Mouse (Mus musculus) limb, embryonic 15.5 days (tissue): ENCODE measurements at regions not wholly inside any gene's neighbourhood (a gene's known extent, or its start where the extent isn't known, plus 50 kb on each side); places are given as distances from the start of the nearest gene placed in this dataset.

ENCODE experiments used
- ATAC-seq: fragments of 200-750 bp; cut with Nextera tagmentation; 2 replicates; pipeline ENCODE4 v1.8.0; 2017; ENCODE audit warnings: low read depth, moderate TSS enrichment; ENCODE audit not compliant: insufficient number of reproducible peaks, low FRiP score, low TSS enrichment
- H3K27ac ChIP-seq: fragments of 300-500 bp; sonication (generic); 2 replicates; pipeline ENCODE4 v1.5.1; 2015; ENCODE audit warnings: moderate library complexity, mild to moderate bottlenecking, inconsistent platforms
- H3K27me3 ChIP-seq: fragments of 300-500 bp; sonication (generic); 2 replicates; pipeline ENCODE4 v1.6.1; 2015; ENCODE audit warnings: inconsistent platforms
- H3K36me3 ChIP-seq: fragments of 300-500 bp; sonication (generic); 2 replicates; pipeline ENCODE4 v1.6.1; 2015; ENCODE audit warnings: inconsistent platforms
- H3K4me1 ChIP-seq: fragments of 300-500 bp; sonication (generic); 2 replicates; pipeline ENCODE4 v1.6.1; 2015; ENCODE audit warnings: inconsistent platforms
- H3K4me2 ChIP-seq: fragments of 300-500 bp; sonication (generic); 2 replicates; pipeline ENCODE4 v1.6.1; 2015; ENCODE audit warnings: mild to moderate bottlenecking, inconsistent platforms
- H3K4me3 ChIP-seq: fragments of 300-500 bp; sonication (generic); 2 replicates; pipeline ENCODE4 v1.5.1; 2015; ENCODE audit warnings: mild to moderate bottlenecking, inconsistent platforms
- H3K9ac ChIP-seq: fragments of 300-500 bp; sonication (generic); 2 replicates; pipeline ENCODE4 v1.6.1; 2015; ENCODE audit warnings: inconsistent platforms
- H3K9me3 ChIP-seq: fragments of 300-500 bp; sonication (generic); 2 replicates; pipeline ENCODE4 v1.6.1; 2016; ENCODE audit warnings: inconsistent platforms
- WGBS: fragments of 180-500 bp; shearing (Covaris S2); methylation state at CpG from one replicate; pipeline ENCODE4 v1.1.7; 2015; 5-methylcytosine and 5-hydroxymethylcytosine counted together

DNA sequence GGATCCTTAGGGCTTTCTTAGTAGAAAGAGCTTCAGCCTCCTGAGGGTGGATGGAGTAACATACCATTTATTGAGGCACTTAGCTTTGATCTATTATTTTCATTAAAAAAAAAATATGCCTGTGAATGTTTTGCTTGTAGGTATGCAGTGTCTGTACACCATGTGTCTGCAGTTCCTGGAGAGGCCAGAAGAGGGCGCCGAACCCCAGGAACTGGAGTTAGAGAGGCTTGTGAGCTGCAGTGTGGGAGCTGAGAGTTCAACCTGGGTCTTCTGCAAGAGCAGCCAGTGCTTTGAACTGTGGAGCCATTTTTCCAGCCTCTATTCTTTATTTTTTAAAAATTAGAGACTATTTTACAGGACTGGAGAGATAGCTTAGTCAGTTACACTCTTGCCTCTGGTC, 83.2 kb downstream of the Syf2 start:
- no peak overlapping the region for H3K4me2 ChIP-seq
- H3K36me3 ChIP-seq: no peaks in the 10 kb centered on the region
- WGBS: 60% methylated on average over 2 of the region's 2 CpGs
- H3K27me3 ChIP-seq: peaks cover 19% of the 10 kb centered on the region; the same call in 1 of the 2 replicates
- no peak overlapping the region for H3K9ac ChIP-seq
- no peak overlapping the region for H3K4me3 ChIP-seq
- no peaks in the 10 kb centered on the region for H3K9me3 ChIP-seq
- peaks cover 16% of the 10 kb centered on the region for H3K4me1 ChIP-seq
- ATAC-seq: no peak
- H3K27ac ChIP-seq: no peak overlapping the region

DNA sequence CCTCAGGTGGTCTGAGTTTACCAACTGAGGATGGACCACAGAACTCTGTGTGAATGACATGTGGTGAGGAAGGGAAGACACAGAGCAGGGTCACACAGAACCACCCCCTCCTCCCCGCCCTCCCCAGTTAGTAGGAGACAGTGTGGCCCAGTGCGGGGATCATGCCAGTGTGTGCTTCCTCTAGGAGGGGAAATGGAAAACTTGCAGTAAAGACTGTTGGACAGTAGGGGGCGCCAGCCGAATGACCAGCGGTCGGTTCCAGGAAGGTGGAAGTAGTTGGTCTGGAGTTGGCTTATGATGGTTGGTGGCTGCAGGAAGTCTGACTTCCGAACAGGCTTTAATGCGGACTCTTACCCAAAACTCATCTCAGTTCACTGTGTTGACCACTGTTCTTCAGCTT, 87.3 kb downstream of the Syf2 start:
- H3K9me3 ChIP-seq: no peaks in the 10 kb centered on the region
- H3K36me3 ChIP-seq: no peaks in the 10 kb centered on the region
- H3K4me3 ChIP-seq: no peak overlapping the region
- WGBS: 24% methylated on average over 8 of the region's 8 CpGs
- no peak for ATAC-seq
- H3K4me1 ChIP-seq: peaks cover 3% of the 10 kb centered on the region
- no peak overlapping the region for H3K9ac ChIP-seq
- H3K4me2 ChIP-seq: no peak overlapping the region
- peaks cover 28% of the 10 kb centered on the region for H3K27me3 ChIP-seq
- H3K27ac ChIP-seq: no peak overlapping the region

DNA sequence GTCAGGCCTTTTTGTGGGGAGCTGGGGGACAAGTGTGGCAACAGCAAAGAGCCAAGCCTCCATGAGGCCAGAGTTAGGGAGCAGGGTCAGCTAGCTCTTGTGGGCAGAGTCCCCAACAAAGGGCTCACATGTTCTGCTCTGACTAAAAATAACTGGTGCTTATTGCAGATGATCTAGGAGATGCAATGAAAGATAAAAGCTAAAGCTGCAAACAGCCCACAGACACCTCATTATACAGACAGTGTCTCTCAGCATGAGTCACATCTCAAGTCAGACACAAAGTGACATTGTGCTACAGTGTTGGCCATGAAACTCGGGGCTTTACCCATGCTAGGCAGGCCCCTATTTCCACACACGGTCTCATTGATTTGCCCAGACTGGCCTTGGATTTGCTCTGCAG, 88.4 kb downstream of the Syf2 start:
- no peak for ATAC-seq
- H3K9me3 ChIP-seq: no peaks in the 10 kb centered on the region
- H3K4me3 ChIP-seq: no peak overlapping the region
- no peak overlapping the region for H3K9ac ChIP-seq
- WGBS: 64% methylated on average over 2 of the region's 2 CpGs
- H3K27ac ChIP-seq: no peak overlapping the region
- H3K4me1 ChIP-seq: no peaks in the 10 kb centered on the region
- peaks cover 31% of the 10 kb centered on the region for H3K27me3 ChIP-seq
- no peaks in the 10 kb centered on the region for H3K36me3 ChIP-seq
- H3K4me2 ChIP-seq: no peak overlapping the region

DNA sequence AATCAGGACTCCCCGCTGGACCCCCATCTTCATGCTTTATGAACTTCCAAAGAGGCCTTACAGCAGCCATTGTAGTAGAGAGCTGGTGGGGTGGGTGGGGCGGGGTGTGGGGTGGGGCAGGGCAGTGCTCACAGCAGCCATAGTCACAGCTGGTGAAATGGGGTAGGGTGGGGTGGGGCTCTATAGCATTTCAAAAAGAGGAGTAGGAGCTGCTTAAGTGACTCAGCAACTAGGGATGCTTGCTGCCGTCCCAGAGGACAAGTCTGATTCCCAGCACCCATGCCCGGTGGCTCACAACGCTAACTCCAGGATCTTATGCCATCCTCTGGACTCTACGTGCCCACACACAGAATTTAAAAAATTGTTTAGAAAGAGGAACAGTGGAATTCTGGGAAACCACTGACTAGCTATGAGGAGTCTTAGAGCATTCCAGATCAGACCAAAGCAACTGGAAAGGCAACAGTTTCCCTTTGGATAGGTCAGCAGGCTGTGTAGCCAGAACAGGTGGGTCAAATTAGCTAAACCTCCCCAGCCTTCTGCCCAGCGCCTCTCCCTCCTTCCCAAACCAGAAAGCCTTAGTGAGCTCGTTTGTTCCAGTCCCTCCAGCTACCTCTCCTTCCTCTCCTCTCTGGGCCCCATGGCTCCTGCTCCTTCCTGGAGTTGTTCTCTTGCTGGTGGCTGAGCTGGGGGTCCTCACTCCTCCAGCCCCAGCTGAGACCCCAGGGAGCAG, 89.7 kb downstream of the Syf2 start:
- peaks cover 35% of the 10 kb centered on the region for H3K27me3 ChIP-seq
- peaks cover 4% of the 10 kb centered on the region for H3K4me1 ChIP-seq
- 70% methylated on average over 8 of the region's 8 CpGs for WGBS
- no peaks in the 10 kb centered on the region for H3K36me3 ChIP-seq
- no peak overlapping the region for H3K4me3 ChIP-seq
- no peaks in the 10 kb centered on the region for H3K9me3 ChIP-seq
- no peak overlapping the region for H3K4me2 ChIP-seq
- no peak overlapping the region for H3K27ac ChIP-seq
- no peak overlapping the region for H3K9ac ChIP-seq
- no peak for ATAC-seq

DNA sequence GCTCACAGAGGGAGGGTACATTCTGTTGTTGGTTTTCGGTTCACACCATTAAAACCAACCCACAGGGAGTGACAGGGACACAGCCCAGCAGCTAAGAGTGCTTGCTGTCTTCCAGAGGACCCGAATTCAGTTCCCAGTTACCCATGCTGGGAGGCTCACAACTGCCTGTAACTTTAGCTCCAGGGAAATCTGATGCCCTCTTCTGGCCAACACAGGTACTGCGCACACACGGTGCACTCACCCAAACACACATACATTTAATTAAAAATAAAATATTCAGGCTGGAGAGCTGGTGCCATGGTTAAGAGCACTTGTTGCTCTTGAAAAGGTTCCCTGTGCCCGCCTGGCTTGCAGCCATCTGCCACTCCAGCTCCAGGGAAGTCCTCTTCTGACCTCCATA, 92.5 kb downstream of the Syf2 start:
- no peak overlapping the region for H3K4me2 ChIP-seq
- H3K4me3 ChIP-seq: no peak overlapping the region
- no peak for ATAC-seq
- H3K4me1 ChIP-seq: peaks cover 26% of the 10 kb centered on the region
- peaks cover 49% of the 10 kb centered on the region for H3K27me3 ChIP-seq
- H3K9me3 ChIP-seq: no peaks in the 10 kb centered on the region
- WGBS: 95% methylated on average over 5 of the region's 5 CpGs
- H3K36me3 ChIP-seq: no peaks in the 10 kb centered on the region
- no peak overlapping the region for H3K27ac ChIP-seq
- no peak overlapping the region for H3K9ac ChIP-seq

DNA sequence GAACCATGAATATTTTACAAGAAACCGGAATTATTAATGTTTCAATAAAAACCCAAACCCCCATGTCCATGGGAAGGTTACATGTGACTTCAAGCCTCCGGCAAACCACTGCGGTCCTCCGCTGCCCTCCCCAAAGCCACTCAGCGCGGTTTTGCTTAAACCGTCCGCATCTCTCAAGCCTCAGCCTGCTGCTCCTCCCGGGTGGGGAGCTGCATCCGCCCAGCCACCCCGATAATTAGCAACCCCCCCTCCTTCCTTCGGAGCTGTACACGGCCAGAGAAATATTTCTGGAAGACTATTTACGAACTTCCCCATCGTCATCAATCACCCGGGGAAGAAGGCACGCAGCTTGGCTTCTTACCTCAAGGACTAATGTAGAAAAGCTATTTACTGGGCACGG, 94.7 kb upstream of the Runx3 start:
- Histone ChIP-seq H3K9me3 (no peaks in the 10 kb centered on the region), H3K4me1 (peaks cover 26% of the 10 kb centered on the region), H3K4me3 (no peak overlapping the region), H3K9ac (no peak overlapping the region), H3K27ac (no peak overlapping the region), H3K27me3 (peaks cover 53% of the 10 kb centered on the region), H3K4me2 (peak overlapping the region; percentile 24), H3K36me3 (no peaks in the 10 kb centered on the region)
- 19% methylated on average over 18 of the region's 18 CpGs for WGBS
- no peak for ATAC-seq

DNA sequence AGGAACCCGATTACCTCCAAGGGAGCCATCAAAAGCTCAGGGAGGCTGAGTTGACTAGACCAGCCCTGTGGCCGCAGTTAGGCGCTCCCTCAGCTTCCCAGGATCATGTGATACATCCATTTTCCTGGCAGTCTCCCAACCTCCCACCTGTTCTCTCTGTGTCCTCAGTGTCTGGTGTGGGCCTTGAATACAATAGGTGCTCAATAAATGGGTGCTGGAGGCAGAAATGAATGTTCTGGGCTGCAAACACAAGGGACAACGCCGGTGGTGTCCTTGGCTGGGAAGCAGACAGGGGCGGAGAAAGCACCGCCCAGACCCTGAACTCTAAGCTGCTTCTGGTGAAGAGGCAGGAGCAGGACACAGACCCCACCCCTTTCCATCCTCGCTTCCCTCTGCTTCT, 93.3 kb upstream of the Runx3 start:
- no peak for ATAC-seq
- peaks cover 50% of the 10 kb centered on the region for H3K27me3 ChIP-seq
- H3K9ac ChIP-seq: no peak overlapping the region
- H3K4me3 ChIP-seq: no peak overlapping the region
- 48% methylated on average over 8 of the region's 8 CpGs for WGBS
- H3K9me3 ChIP-seq: no peaks in the 10 kb centered on the region
- no peak overlapping the region for H3K4me2 ChIP-seq
- H3K36me3 ChIP-seq: no peaks in the 10 kb centered on the region
- H3K4me1 ChIP-seq: peaks cover 27% of the 10 kb centered on the region
- H3K27ac ChIP-seq: no peak overlapping the region

DNA sequence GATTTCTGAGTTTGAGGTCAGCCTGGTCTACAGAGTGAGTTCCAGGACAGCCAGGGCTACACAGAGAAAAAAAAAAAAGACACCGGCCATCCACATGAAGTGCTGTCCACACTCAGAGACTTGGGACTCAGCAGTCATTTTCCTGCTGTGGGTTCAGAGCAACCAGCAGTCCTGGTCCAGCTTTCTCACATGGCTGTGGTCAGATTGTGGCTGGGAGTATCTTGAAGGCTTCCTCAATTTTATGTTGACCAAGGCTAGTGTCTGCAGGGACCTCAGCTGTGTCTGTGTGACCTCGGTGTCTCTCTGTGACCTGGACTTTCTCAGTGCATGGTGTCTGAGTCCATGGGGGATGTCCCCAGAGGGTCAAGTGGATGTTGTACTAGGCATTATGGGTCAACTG, 90.7 kb upstream of the Runx3 start:
- ATAC-seq: no peak
- Histone ChIP-seq H3K27me3 (peaks cover 44% of the 10 kb centered on the region), H3K4me3 (no peak overlapping the region), H3K9ac (no peak overlapping the region), H3K36me3 (no peaks in the 10 kb centered on the region), H3K4me1 (peaks cover 32% of the 10 kb centered on the region), H3K27ac (no peak overlapping the region), H3K9me3 (no peaks in the 10 kb centered on the region), H3K4me2 (no peak overlapping the region)
- 88% methylated on average over 2 of the region's 2 CpGs for WGBS

DNA sequence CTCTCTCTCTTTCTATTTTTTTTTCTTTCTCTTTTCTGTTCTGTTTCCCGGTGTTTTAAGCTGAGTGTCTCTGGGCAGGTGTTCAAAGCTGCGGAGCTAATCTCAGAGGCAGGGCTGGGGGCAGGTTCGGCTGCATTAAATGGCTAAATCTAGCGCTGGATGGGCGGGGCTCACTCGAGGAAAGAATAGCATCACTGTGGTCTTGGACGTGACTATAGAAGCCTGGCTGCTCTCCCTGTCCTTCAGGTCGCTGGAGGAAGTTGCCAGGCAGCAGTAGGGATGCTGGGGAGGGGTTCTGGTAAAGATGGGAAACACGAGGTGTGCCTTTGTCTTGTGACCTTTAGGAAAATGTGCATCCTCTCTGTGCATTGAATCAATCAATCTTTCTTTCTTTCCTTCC, 88.0 kb upstream of the Runx3 start:
- Histone ChIP-seq H3K9ac (no peak overlapping the region), H3K9me3 (no peaks in the 10 kb centered on the region), H3K4me1 (peaks cover 9% of the 10 kb centered on the region), H3K36me3 (no peaks in the 10 kb centered on the region), H3K4me2 (no peak overlapping the region), H3K27me3 (peaks cover 20% of the 10 kb centered on the region), H3K27ac (no peak overlapping the region), H3K4me3 (no peak overlapping the region)
- WGBS: 34% methylated on average over 9 of the region's 9 CpGs
- ATAC-seq: no peak

DNA sequence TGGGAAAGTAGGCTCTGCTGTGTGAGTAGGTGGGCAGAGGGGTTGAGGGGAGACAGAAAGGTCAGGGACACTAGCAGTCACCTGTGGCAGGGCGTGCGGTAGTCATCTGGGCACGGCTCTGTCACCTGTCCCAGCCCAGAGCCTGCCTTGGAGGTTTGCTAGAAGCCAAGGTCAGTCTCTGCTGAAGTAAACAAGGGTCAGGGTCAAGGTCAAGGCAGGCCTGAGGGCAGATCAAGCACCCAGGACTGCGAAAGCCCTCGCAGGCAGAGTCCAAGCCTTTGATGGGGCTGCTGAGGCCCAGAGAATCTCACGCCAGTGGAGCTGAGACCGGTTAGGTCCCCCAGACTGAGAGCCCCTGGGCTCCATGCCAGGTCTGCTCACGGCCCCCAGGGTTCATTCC, 87.2 kb upstream of the Runx3 start:
- no peak for ATAC-seq
- Histone ChIP-seq H3K9me3 (no peaks in the 10 kb centered on the region), H3K4me1 (0 out of 2 replicates have a peak, but pooled peaks cover 7% of the 10 kb centered on the region), H3K9ac (no peak overlapping the region), H3K4me3 (no peak overlapping the region), H3K36me3 (no peaks in the 10 kb centered on the region), H3K27me3 (peaks cover 12% of the 10 kb centered on the region), H3K4me2 (no peak overlapping the region), H3K27ac (no peak overlapping the region)
- 64% methylated on average over 8 of the region's 8 CpGs for WGBS

DNA sequence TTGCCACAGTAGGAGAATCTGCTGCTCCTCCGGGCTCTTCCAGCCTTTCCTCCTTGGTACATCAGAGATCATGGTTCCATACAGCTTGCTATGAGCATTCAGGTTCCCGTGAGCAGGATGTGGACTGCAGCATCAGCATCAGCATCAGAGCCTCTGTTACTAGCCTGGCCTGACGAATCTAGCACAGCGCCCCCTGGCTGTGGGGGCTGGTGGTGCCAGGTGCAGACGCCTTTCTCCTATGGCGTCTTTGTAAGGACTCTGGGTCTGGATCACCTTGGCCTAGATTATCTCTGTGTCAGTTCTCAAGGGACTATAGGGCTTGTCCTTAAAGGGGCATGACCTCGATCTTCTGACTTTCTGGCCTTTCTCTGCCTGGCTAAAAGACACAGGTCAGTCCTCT, 86.0 kb upstream of the Runx3 start:
- Histone ChIP-seq H3K4me1 (0 out of 2 replicates have a peak, but pooled peaks cover 7% of the 10 kb centered on the region), H3K9ac (no peak overlapping the region), H3K27ac (no peak overlapping the region), H3K4me3 (no peak overlapping the region), H3K4me2 (no peak overlapping the region), H3K9me3 (no peaks in the 10 kb centered on the region), H3K27me3 (peaks cover 12% of the 10 kb centered on the region), H3K36me3 (no peaks in the 10 kb centered on the region)
- no peak for ATAC-seq
- 40% methylated on average over 7 of the region's 7 CpGs for WGBS

DNA sequence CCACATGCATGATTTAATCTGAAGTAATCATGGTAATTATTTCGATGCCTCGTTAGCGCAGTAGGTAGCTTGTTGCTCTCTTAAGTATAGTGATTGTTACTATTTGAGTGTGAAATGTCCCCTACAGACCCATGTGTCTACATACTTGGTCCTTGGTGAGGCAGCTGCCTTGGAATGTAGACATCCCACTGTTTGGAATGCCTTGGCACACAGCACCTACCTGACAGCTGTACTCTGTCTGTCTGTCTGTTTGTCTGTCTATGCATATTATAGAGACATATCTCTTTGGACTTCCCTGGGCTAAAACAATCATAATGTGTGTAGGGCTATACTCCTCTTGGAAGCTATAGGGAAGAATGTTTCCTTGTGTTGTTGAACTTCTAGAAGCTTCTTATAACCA, 83.7 kb upstream of the Runx3 start:
- H3K27me3 ChIP-seq: peaks cover 9% of the 10 kb centered on the region
- H3K36me3 ChIP-seq: no peaks in the 10 kb centered on the region
- H3K9ac ChIP-seq: no peak overlapping the region
- no peaks in the 10 kb centered on the region for H3K9me3 ChIP-seq
- 91% methylated on average over 3 of the region's 3 CpGs for WGBS
- no peak overlapping the region for H3K4me2 ChIP-seq
- no peak for ATAC-seq
- H3K4me3 ChIP-seq: no peak overlapping the region
- H3K4me1 ChIP-seq: 0 out of 2 replicates have a peak, but pooled peaks cover 7% of the 10 kb centered on the region
- no peak overlapping the region for H3K27ac ChIP-seq

DNA sequence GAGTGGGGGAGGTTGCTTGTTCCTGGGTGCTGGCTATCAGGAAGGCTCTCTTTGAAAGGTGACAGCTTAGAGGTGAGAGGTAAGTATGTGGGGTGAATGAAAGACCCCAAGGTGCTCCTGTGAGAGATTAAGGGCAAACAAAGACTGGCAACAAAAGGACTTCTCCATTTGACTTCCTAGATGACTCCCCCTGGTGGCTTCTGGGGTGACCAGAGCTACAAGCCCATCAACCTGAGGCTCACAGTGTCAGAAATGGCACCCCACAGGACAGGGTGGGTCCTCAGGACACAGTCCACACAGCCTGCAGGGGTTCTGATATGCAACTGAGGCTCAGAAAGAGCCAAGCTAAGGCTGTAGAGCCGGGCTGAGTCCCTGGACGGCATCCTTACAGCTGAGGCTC, 81.2 kb upstream of the Runx3 start:
- Histone ChIP-seq H3K4me3 (no peak overlapping the region), H3K36me3 (no peaks in the 10 kb centered on the region), H3K4me1 (no peaks in the 10 kb centered on the region), H3K9me3 (no peaks in the 10 kb centered on the region), H3K27ac (no peak overlapping the region), H3K27me3 (peaks cover 8% of the 10 kb centered on the region; the same call in 1 of the 2 replicates), H3K4me2 (no peak overlapping the region), H3K9ac (no peak overlapping the region)
- WGBS: 79% methylated on average over 2 of the region's 2 CpGs
- ATAC-seq: no peak
